Mouse (Mus musculus) heart, postnatal 36 days (tissue): ENCODE measurements around the gene Wdr18. TPM values are rescaled to one million over a fixed set of nuclear protein-coding genes. Genes with fewer than 3 reads are reported as not detected.

Experiments used
- DNase-seq, 2 experiments: peaks; one replicate each; pipeline ENCODE4 v3.0.0; 2021 to 2022
- intact Hi-C: fragments of 180-260 bp; cut with DNase I; formaldehyde crosslinking; loops from one replicate; pipeline ENCODE4 v1.15.1; 2025
- total RNA-seq, 2 experiments: library from RNA; stranded (reverse); gene quantifications; 2 replicates each; pipeline ENCODE4 v1.2.3; 2021

Wdr18 gene
- total RNA-seq, 2 experiments from 2014 or later, result 25.6 to 28.8 TPM

- no peak for DNase-seq
- intact Hi-C loops, result loop anchor here (2.0 to 10.0 kb wide), 2 partner anchors 45 to 705 kb away; no protein-coding TSS in a partner anchor
These were observed 29.9 kb downstream of the Wdr18 start for GRCm38 (mm10) chr10:79989870-79990269.

GRCm38 (mm10) chr10:79991099-79991498, 31.1 kb downstream of the Wdr18 start:
- intact Hi-C loops, result loop anchor here (2.0 to 10.0 kb wide), 2 partner anchors 44 to 704 kb away; no protein-coding TSS in a partner anchor
- DNase-seq, result no peak

- intact Hi-C loops, result loop anchor here (2.0 to 10.0 kb wide), 2 partner anchors 43 to 703 kb away; no protein-coding TSS in a partner anchor
- DNase-seq, result no peak
These were observed 31.6 kb downstream of the Wdr18 start for GRCm38 (mm10) chr10:79991548-79991947.

GRCm38 (mm10) chr10:79994397-79995115, 34.6 kb downstream of the Wdr18 start:
- peak; percentile 35 to 51 for DNase-seq
- intact Hi-C loops, result loop anchor here (10.0 kb wide), 1 partner anchor 700 kb away; no protein-coding TSS in a partner anchor

GRCm38 (mm10) chr10:79995636-79996035, 35.7 kb downstream of the Wdr18 start:
- intact Hi-C loops, result loop anchor here (10.0 kb wide), 1 partner anchor 699 kb away; no protein-coding TSS in a partner anchor
- DNase-seq, result no peak

- DNase-seq, result peak; percentile 98 to 100
- intact Hi-C loops, result loop anchor here (10.0 kb wide), 1 partner anchor 698 kb away; no protein-coding TSS in a partner anchor
These were observed 36.5 kb downstream of the Wdr18 start, which contains the start of gene Abca7 for GRCm38 (mm10) chr10:79996272-79997033. Gene Abca7, plus strand, starts transcription at chr10:79996494.

GRCm38 (mm10) chr10:79997034-79997760, 37.2 kb downstream of the Wdr18 start:
- intact Hi-C loops, result loop anchor here (10.0 kb wide), 1 partner anchor 698 kb away; no protein-coding TSS in a partner anchor
- peak; percentile 60 to 78 for DNase-seq

- peak; percentile 43 to 57 for DNase-seq
- intact Hi-C loops, result loop anchor here (10.0 kb wide), 1 partner anchor 697 kb away; no protein-coding TSS in a partner anchor
These were observed 37.9 kb downstream of the Wdr18 start for GRCm38 (mm10) chr10:79997819-79998218.

- intact Hi-C loops, result loop anchor here (2.0 kb wide), 1 partner anchor 33 kb away; no protein-coding TSS in a partner anchor
- no peak for DNase-seq
These were observed 42.0 kb downstream of the Wdr18 start for GRCm38 (mm10) chr10:80001945-80002344.

- intact Hi-C loops, result loop anchor here (2.0 kb wide), 1 partner anchor 32 kb away; no protein-coding TSS in a partner anchor
- no peak for DNase-seq
These were observed 42.9 kb downstream of the Wdr18 start for GRCm38 (mm10) chr10:80002829-80003228.

GRCm38 (mm10) chr10:80003374-80004232, 43.7 kb downstream of the Wdr18 start:
- intact Hi-C loops, result loop anchor here (2.0 kb wide), 1 partner anchor 31 kb away; no protein-coding TSS in a partner anchor
- DNase-seq, result peak in 1 of 2 experiments; percentile 33

- DNase-seq, result no peak
- intact Hi-C loops, result no loop called here
These were observed 44.3 kb downstream of the Wdr18 start for GRCm38 (mm10) chr10:80004233-80004705.

GRCm38 (mm10) chr10:80011740-80012139, 51.8 kb downstream of the Wdr18 start:
- intact Hi-C loops, result no loop called here
- DNase-seq, result no peak

GRCm38 (mm10) chr10:80013609-80014008, 53.7 kb downstream of the Wdr18 start:
- DNase-seq, result no peak
- intact Hi-C loops, result no loop called here

GRCm38 (mm10) chr10:80014484-80015290, 54.7 kb downstream of the Wdr18 start:
- intact Hi-C loops, result no loop called here
- no peak for DNase-seq

GRCm38 (mm10) chr10:80015583-80015982, 55.6 kb downstream of the Wdr18 start:
- intact Hi-C loops, result no loop called here
- DNase-seq, result no peak

GRCm38 (mm10) chr10:80016511-80016910, 56.6 kb downstream of the Wdr18 start, which contains the start of gene Arhgap45:
Gene Arhgap45, plus strand, starts transcription at chr10:80016653.
- intact Hi-C loops, result no loop called here
- peak in 1 of 2 experiments; percentile 38 for DNase-seq

GRCm38 (mm10) chr10:80016931-80017330, 57.0 kb downstream of the Wdr18 start:
- DNase-seq, result no peak
- intact Hi-C loops, result no loop called here
